Mouse (Mus musculus): ENCODE results near the gene Pcca.

The Pcca gene

DNA sequence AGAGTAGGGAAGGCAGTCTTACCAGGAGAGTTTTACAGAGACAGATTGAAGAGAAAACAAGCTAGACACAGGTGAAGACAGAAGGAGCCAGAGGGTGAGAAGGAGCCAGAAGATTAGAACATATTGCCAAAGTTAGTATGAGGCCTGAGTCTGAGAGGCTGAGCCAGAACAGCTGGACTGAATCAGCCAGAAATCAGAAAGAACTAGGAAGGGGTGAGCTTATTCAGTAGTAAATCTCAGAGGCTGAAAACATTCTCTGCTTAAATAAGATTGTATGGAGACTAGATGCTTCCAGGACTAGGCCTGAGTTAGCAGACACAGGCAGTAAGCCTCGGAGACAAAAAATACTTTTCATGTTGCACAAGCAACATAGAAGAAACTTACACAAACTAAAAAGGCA lies 325.7 kb downstream of the Pcca start:
- DNase-seq, result no peak

- no peak for DNase-seq
Observed at GRCm38 (mm10) chr14:122862623-122863022, 328.5 kb downstream of the Pcca start.

DNA sequence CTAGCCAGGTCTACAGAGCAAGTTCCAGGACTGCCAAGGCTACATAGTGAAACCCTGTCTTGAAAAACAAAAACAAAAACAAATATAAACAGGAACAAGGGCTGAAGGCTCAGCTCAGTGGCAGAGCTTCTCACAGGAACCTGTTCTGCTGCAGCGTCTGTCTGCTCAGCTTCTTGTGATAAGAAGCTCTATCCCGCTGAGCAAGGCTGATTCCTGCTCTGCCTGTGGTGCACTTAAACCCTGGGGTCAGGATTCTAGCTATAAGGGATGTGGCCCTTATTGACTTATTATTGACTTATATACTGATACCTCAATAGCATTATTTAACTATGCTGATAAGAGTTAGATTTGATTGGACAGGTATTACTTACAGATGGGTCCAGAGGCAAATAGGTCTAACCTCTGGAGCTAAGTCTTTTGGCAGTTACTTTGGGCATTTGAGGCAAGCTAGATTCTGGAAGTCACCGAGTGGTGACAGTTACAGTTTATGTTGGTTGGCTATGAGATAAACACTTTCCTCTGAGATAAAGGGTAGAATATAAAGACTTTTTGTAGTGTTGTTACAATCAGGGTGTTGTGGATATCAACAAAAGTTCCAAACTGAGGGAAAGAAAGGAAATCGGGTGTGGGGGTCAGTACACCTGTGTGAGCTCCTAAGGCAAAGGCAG lies 331.5 kb downstream of the Pcca start:
- no peak for DNase-seq

- DNase-seq, result peak in 1 of 2 experiments; percentile 22
Observed at GRCm38 (mm10) chr14:122867531-122868285, 333.6 kb downstream of the Pcca start.

GRCm38 (mm10) chr14:122869831-122870230 lies 335.7 kb downstream of the Pcca start:
- no peak for DNase-seq

GRCm38 (mm10) chr14:122871841-122872580 lies 337.9 kb downstream of the Pcca start:
- DNase-seq, result no peak

DNA sequence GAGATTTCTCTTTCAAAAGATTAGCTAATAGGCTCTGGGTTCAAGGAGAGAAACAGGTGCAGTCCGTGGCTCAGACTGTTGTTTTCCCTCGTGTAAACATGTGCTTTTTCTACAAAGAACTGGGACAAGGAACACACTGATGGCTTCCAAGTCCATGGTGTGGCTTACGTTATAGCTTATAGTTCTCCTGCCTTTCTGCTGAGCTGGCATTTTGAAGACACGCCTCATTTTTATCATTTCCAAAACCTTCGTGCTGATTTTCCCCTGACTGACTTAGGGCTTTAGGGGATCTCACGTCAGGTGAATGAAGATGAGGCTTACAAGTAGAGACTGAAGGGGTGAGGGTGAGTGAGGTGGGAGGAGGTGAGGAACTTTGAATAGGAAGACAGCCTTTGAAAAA lies 338.5 kb downstream of the Pcca start:
- no peak for DNase-seq

DNA sequence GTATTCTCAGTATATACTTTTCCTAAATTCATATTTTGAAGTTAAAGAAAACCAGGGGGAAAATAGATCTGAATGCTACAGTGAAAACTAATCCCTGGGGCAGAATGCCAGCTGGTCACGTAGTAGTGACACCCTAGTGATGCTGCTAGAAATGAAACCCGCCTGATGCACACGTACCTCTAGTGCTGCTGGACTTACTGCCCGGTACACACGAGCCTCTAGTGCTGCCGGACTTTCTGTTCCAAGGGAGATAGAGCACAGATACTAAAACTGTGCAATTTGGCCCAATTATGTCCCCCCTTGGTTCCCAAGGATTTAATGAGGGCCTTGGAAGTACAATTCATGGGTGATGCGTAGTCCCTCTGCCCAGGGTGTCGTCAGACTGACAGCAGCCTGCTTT lies 340.9 kb downstream of the Pcca start:
- no peak for DNase-seq

GRCm38 (mm10) chr14:122875636-122876035 lies 341.5 kb downstream of the Pcca start:
- DNase-seq, result no peak

DNA sequence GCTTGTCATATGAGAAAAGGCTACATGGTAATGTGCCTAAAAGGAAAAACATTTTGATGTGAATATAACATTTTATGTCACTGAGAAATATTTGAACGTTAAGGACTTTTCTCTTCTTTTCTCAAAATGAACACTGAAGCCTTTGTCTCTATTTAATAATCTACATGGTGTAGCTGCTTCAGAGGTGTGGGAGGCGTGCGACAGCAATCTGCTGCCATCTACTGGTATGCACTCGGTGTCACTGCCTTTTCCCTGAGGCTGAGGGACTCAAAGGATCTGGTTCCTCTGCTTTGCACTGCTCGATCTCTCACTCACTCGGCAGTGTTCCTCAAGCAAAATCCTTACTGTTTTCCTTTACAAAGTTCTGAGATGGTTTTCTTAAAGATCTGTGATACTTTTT lies 342.0 kb downstream of the Pcca start:
- DNase-seq, result peak; percentile 68 to 75

- DNase-seq, result no peak
Observed at GRCm38 (mm10) chr14:122876723-122877122, 342.6 kb downstream of the Pcca start.

DNA sequence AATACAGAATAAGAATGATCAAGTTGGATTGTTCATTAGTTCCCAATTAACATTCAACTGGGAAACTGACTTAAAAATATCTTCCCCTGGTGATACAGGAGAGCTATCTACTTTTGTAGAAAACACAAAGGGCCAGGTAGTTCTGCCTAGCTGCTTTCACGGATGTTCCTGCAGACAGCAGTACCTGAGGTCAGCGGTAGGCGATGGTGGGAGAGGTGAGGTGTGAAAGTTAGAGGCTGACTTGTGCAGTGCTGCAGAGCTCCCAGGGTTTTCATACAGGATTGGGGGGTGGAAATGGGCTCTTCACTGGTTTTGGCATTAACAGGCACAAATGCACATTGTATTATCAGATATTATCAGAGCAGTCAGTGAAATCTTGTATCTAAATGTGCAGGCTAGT lies 343.7 kb downstream of the Pcca start:
- DNase-seq, result no peak

- DNase-seq, result no peak
Observed at GRCm38 (mm10) chr14:122880291-122880690, 346.2 kb downstream of the Pcca start.

- DNase-seq, result no peak
Observed at GRCm38 (mm10) chr14:122881699-122882098, 347.6 kb downstream of the Pcca start.

DNA sequence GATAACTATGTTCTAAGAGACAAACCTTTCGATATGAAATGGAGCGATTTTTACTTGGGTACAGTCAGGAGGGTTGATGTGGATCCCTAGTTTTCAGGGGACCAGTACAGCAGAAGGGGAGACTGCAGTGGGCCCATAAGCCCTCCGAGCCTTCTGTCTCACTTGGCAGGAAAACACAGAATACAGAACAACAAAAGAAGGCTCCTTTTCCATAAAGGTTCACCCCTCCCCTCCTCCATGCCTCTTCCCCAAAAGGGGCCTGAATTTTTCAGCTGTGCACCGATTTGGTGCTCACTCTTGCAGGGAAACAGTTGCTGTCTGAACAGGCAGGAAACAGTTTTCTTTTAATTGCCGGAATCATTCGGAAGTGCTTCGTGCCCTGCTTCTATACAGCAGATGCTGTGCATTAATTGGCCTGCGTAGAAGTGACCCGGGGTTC lies 348.1 kb downstream of the Pcca start:
- no peak for DNase-seq

GRCm38 (mm10) chr14:122882795-122883409 lies 348.8 kb downstream of the Pcca start:
- no peak for DNase-seq

- no peak for DNase-seq
Observed at GRCm38 (mm10) chr14:122883410-122883806, 349.3 kb downstream of the Pcca start.

- peak in 1 of 2 experiments; percentile 14 for DNase-seq
Observed at GRCm38 (mm10) chr14:122883821-122884584, 349.9 kb downstream of the Pcca start.

- DNase-seq, result no peak
Observed at GRCm38 (mm10) chr14:122885893-122886292, 351.8 kb downstream of the Pcca start.

GRCm38 (mm10) chr14:122887278-122887677 lies 353.2 kb downstream of the Pcca start:
- DNase-seq, result no peak

DNA sequence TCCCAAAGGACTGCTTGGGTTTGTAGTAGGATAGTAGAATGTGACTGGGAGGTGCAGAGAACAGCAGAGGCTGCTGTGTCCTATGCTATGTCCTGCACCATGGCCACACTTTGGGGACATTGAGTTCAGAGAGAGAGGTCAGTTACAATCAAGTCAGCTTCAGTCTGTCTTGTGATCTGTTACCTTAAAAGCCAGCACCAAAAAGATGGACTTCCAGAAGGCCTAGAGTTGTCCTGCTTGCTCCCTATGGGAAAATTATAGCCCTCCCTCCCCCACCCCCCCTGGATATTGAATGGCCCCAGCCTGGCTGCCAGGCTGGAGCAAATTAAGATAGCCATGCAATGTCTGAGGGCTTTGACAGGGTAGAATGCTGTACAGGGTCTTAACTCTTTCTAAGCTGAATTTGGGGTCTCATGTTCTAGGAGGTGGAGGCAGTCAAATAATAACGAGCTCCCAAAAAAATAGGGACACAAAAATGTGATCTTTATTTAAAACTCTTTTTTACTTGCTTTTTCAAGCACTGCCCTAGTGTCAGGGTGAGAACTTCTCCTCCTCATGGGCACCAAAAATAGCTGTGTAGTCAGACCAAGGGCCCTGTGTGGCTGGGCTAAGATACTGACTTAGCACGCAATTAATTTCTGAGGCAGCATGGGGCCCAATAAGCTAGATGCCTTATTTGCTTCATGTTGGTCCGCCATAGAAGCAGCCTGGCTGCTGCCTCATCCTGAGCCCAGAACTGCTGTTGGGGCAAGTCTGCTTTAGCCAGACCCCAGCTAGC lies 353.8 kb downstream of the Pcca start:
- no peak for DNase-seq

- DNase-seq, result no peak
Observed at GRCm38 (mm10) chr14:122888480-122888872, 354.4 kb downstream of the Pcca start.

Data from lung, postnatal 4 days (tissue).